Mouse (Mus musculus) CD4-positive, CD25-positive, alpha-beta regulatory T cell, adult 9 weeks (primary cell): ENCODE results near the gene Aldh1l1. TPM values are rescaled to one million over a fixed set of nuclear protein-coding genes. Genes with fewer than 3 reads are reported as not detected.

Source experiments
- polyA plus RNA-seq: library from polyadenylated mRNA; unstranded; fragments of 100-300 nt; shearing (Covaris generic); gene quantifications from one replicate; pipeline ENCODE4 v1.2.1, GENCODE M21; 2017

Gene Aldh1l1
- 2.4 TPM for polyA plus RNA-seq

GRCm38 (mm10) chr6:90486176-90486921 is at the start of gene Aldh1l1:
Aldh1l1 (plus strand) TSS chr6:90486427.

GRCm38 (mm10) chr6:90462181-90462706 is 24.0 kb upstream of the Aldh1l1 start, which contains the start of gene Klf15:
Klf15 (plus strand) TSS chr6:90462576.

GRCm38 (mm10) chr6:90604533-90605297 is 118.5 kb downstream of the Aldh1l1 start, which contains the start of gene Slc41a3:
Slc41a3 (plus strand) TSS chr6:90604725.

Other genes starting within 250 kb of the Aldh1l1 start
- gene Vmn1r54, start 240.1 kb upstream of the Aldh1l1 start, polyA plus RNA-seq = not detected
- not detected for gene BC048671, start 185.2 kb upstream of the Aldh1l1 start, polyA plus RNA-seq
- not detected for gene Chst13, start 161.2 kb upstream of the Aldh1l1 start, polyA plus RNA-seq
- gene Uroc1, start 153.1 kb upstream of the Aldh1l1 start, polyA plus RNA-seq = not detected
- 2.4 TPM for gene Zxdc, start 116.9 kb upstream of the Aldh1l1 start, polyA plus RNA-seq
- not detected for gene Cfap100, start 57.6 kb upstream of the Aldh1l1 start, polyA plus RNA-seq
- gene Klf15, start 23.9 kb upstream of the Aldh1l1 start, polyA plus RNA-seq = not detected
- 14.3 TPM for gene Slc41a3, start 118.3 kb downstream of the Aldh1l1 start, polyA plus RNA-seq